Mouse (Mus musculus) kidney, embryonic 16.5 days (tissue): ENCODE results near the gene Tnni1. TPM values are rescaled to one million over a fixed set of nuclear protein-coding genes. Genes with fewer than 3 reads are reported as not detected.

Source experiments
- ATAC-seq: fragments of 200-750 bp; cut with Nextera tagmentation; 2 replicates; pipeline ENCODE4 v1.8.0; 2017; ENCODE audit warnings: moderate TSS enrichment; ENCODE audit not compliant: low FRiP score, low TSS enrichment
- H3K27ac ChIP-seq: fragments of 300-500 bp; sonication (generic); 2 replicates; pipeline ENCODE4 v1.5.1; 2014; ENCODE audit warnings: low read length
- H3K27me3 ChIP-seq: fragments of 300-500 bp; sonication (generic); 2 replicates; pipeline ENCODE4 v1.6.1; 2014; ENCODE audit warnings: low read length, control low read depth, mixed read lengths; ENCODE audit not compliant: insufficient read depth
- H3K36me3 ChIP-seq: fragments of 300-500 bp; sonication (generic); 2 replicates; pipeline ENCODE4 v1.6.1; 2014; ENCODE audit warnings: low read length, control low read depth, mixed read lengths; ENCODE audit not compliant: insufficient read depth
- H3K4me1 ChIP-seq: fragments of 300-500 bp; sonication (generic); 2 replicates; pipeline ENCODE4 v1.6.1; 2014; ENCODE audit warnings: low read length, control low read depth, mixed read lengths; ENCODE audit not compliant: insufficient read depth
- H3K4me2 ChIP-seq: fragments of 300-500 bp; sonication (generic); replicated peaks from 2 replicates; pipeline ENCODE4 v1.6.1; 2014; ENCODE audit warnings: low read depth, low read length
- H3K4me3 ChIP-seq: fragments of 300-500 bp; sonication (generic); 2 replicates; pipeline ENCODE4 v1.5.1; 2014; ENCODE audit warnings: mild to moderate bottlenecking, low read length
- H3K9ac ChIP-seq: fragments of 300-500 bp; sonication (generic); replicated peaks from 2 replicates; pipeline ENCODE4 v1.6.1; 2014; ENCODE audit warnings: low read length
- H3K9me3 ChIP-seq: fragments of 300-500 bp; sonication (generic); 2 replicates; pipeline ENCODE4 v1.6.1; 2016; ENCODE audit warnings: low read length, control low read depth
- whole genome bisulfite sequencing: fragments of 180-500 bp; shearing (Covaris S2); extraction: QIAGEN DNeasy Blood & Tissue Kit; methylation state at CpG from one replicate; pipeline ENCODE4 v1.1.7; 2014; 5-methylcytosine and 5-hydroxymethylcytosine counted together
- polyA plus RNA-seq: library from polyadenylated mRNA; unstranded; fragments of >200 nt; fragmentation: Nextera tagmentation; extraction: Ambion mirVana; gene quantifications from 2 replicates; pipeline ENCODE4 v1.2.1, GENCODE M21; 2015

Gene Tnni1
- polyA plus RNA-seq, 1 experiment from 2014 or later = 23.5 TPM

- ATAC-seq = no peak
- no peaks in the 10 kb centered on the region for H3K27me3 ChIP-seq
- H3K9ac ChIP-seq = no peak overlapping the region
- H3K36me3 ChIP-seq = no peaks in the 10 kb centered on the region
- peaks cover 44% of the 10 kb centered on the region for H3K4me1 ChIP-seq
- no peak overlapping the region for H3K4me2 ChIP-seq
- no peaks in the 10 kb centered on the region for H3K9me3 ChIP-seq
- H3K4me3 ChIP-seq = no peak overlapping the region
- H3K27ac ChIP-seq = no peak overlapping the region
- 78% methylated on average over 1 of the region's 1 CpGs for WGBS
These were observed 19.3 kb downstream of the Tnni1 start for GRCm38 (mm10) chr1:135798492-135798891.

GRCm38 (mm10) chr1:135799109-135799627 lies 19.9 kb downstream of the Tnni1 start:
- Histone ChIP-seq H3K4me3 (no peak overlapping the region), H3K27me3 (no peaks in the 10 kb centered on the region), H3K27ac (no peak overlapping the region), H3K9me3 (no peaks in the 10 kb centered on the region), H3K36me3 (no peaks in the 10 kb centered on the region), H3K9ac (no peak overlapping the region), H3K4me1 (peaks cover 37% of the 10 kb centered on the region), H3K4me2 (no peak overlapping the region)
- WGBS = 22% methylated on average over 8 of the region's 8 CpGs
- no peak for ATAC-seq

- Histone ChIP-seq H3K36me3 (no peaks in the 10 kb centered on the region), H3K4me3 (no peak overlapping the region), H3K9me3 (no peaks in the 10 kb centered on the region), H3K9ac (no peak overlapping the region), H3K4me2 (no peak overlapping the region), H3K4me1 (peaks cover 25% of the 10 kb centered on the region), H3K27me3 (no peaks in the 10 kb centered on the region), H3K27ac (no peak overlapping the region)
- 40% methylated on average over 8 of the region's 8 CpGs for WGBS
- peak; percentile 47; the same call in 1 of the 2 replicates for ATAC-seq
These were observed 21.1 kb downstream of the Tnni1 start for GRCm38 (mm10) chr1:135800192-135800950.

GRCm38 (mm10) chr1:135807546-135807945 lies 28.3 kb downstream of the Tnni1 start:
- no peak overlapping the region for H3K4me2 ChIP-seq
- no peaks in the 10 kb centered on the region for H3K36me3 ChIP-seq
- no peak overlapping the region for H3K27ac ChIP-seq
- 28% methylated on average over 10 of the region's 10 CpGs for WGBS
- no peak overlapping the region for H3K9ac ChIP-seq
- no peaks in the 10 kb centered on the region for H3K27me3 ChIP-seq
- H3K4me1 ChIP-seq = peaks cover 11% of the 10 kb centered on the region
- H3K4me3 ChIP-seq = no peak overlapping the region
- H3K9me3 ChIP-seq = no peaks in the 10 kb centered on the region
- ATAC-seq = no peak

GRCm38 (mm10) chr1:135810180-135810579 lies 30.9 kb downstream of the Tnni1 start:
- Histone ChIP-seq H3K9ac (no peak overlapping the region), H3K36me3 (no peaks in the 10 kb centered on the region), H3K4me2 (no peak overlapping the region), H3K4me3 (no peak overlapping the region), H3K4me1 (peaks cover 31% of the 10 kb centered on the region), H3K9me3 (no peaks in the 10 kb centered on the region), H3K27ac (no peak overlapping the region), H3K27me3 (no peaks in the 10 kb centered on the region)
- 63% methylated on average over 2 of the region's 2 CpGs for WGBS
- ATAC-seq = no peak; the same call in 1 of the 2 replicates

- H3K27ac ChIP-seq = no peak overlapping the region
- H3K9ac ChIP-seq = no peak overlapping the region
- ATAC-seq = peak; percentile 39; the same call in 1 of the 2 replicates
- H3K4me1 ChIP-seq = peaks cover 31% of the 10 kb centered on the region
- 0 out of 2 replicates have a peak, but pooled peaks cover under 1% of the 10 kb centered on the region for H3K27me3 ChIP-seq
- no peaks in the 10 kb centered on the region for H3K36me3 ChIP-seq
- H3K4me2 ChIP-seq = no peak overlapping the region
- H3K9me3 ChIP-seq = no peaks in the 10 kb centered on the region
- no peak overlapping the region for H3K4me3 ChIP-seq
- 33% methylated on average over 7 of the region's 7 CpGs for WGBS
These were observed 31.9 kb downstream of the Tnni1 start for GRCm38 (mm10) chr1:135811016-135811646.

- Histone ChIP-seq H3K27me3 (peaks cover 5% of the 10 kb centered on the region; the same call in 1 of the 2 replicates), H3K4me2 (no peak overlapping the region), H3K4me1 (peaks cover 31% of the 10 kb centered on the region), H3K4me3 (no peak overlapping the region), H3K9ac (no peak overlapping the region), H3K9me3 (no peaks in the 10 kb centered on the region), H3K36me3 (no peaks in the 10 kb centered on the region), H3K27ac (no peak overlapping the region)
- WGBS = 66% methylated on average over 3 of the region's 3 CpGs
- ATAC-seq = no peak
These were observed 33.0 kb downstream of the Tnni1 start for GRCm38 (mm10) chr1:135812205-135812604.

- Histone ChIP-seq H3K4me3 (no peak overlapping the region), H3K27ac (no peak overlapping the region), H3K4me1 (peaks cover 27% of the 10 kb centered on the region), H3K27me3 (peaks cover 9% of the 10 kb centered on the region), H3K36me3 (no peaks in the 10 kb centered on the region), H3K9me3 (no peaks in the 10 kb centered on the region), H3K9ac (no peak overlapping the region), H3K4me2 (no peak overlapping the region)
- no peak for ATAC-seq
- WGBS = 44% methylated on average over 2 of the region's 2 CpGs
These were observed 33.4 kb downstream of the Tnni1 start for GRCm38 (mm10) chr1:135812618-135813017.

- H3K27me3 ChIP-seq = peaks cover 14% of the 10 kb centered on the region
- H3K4me1 ChIP-seq = peaks cover 29% of the 10 kb centered on the region
- H3K27ac ChIP-seq = no peak overlapping the region
- no peak overlapping the region for H3K4me2 ChIP-seq
- 66% methylated on average over 4 of the region's 4 CpGs for WGBS
- H3K4me3 ChIP-seq = no peak overlapping the region
- no peak for ATAC-seq
- H3K36me3 ChIP-seq = no peaks in the 10 kb centered on the region
- H3K9me3 ChIP-seq = no peaks in the 10 kb centered on the region
- no peak overlapping the region for H3K9ac ChIP-seq
These were observed 33.8 kb downstream of the Tnni1 start for GRCm38 (mm10) chr1:135813071-135813470.
